Mouse (Mus musculus): ENCODE data around the gene Abhd8. TPM values are rescaled to one million over a fixed set of nuclear protein-coding genes. Genes with fewer than 3 reads are reported as not detected.

The Abhd8 gene
- total RNA-seq (2017) = 7.8 and 11.0 TPM in 2 replicates

DNA sequence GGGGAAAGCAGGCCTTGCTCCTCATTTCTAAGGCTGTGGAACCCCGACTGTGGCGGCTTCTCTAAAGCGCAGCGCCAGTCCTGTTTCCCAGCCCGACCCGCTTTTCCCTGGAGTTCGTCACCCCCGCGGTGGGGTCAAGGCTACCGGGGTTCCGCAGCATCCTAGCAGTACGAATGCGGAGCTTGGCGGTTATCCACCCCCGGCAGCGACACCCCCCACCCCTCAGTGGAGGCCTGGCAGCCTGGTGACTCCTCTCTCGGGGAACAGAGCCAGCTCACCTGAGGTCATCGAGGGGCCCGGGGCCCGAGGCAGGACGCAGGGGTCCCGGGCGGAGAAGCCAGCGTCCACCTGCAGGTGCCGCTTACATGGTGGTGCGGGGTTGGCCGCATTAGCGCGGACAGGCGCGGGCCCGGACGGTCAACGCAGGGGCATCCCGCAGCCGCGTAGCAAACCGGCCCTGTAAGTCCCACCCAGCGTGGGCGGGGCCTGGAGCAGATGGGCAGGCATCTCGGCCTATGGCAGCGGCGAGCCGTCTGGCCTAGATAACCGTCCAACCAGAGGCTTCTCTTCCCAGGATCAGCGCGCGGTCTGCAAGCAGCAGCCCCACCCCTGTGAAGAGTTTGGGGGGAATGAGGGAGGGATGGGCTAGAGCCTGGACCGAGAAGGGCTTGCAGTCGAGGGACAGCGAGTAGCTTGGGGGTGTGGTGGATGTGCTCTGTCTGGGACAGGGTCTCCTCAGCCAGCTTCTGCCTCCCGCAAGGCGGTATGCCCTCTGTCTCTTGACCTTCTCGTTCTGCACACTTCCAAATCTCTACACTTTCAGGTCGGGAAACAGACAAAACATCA lies at the start of gene Abhd8:
Gene Abhd8, minus strand, starts transcription at position 468 of the 846 bp plus-strand sequence.
- peak; percentile 54 for ATAC-seq (ENCODE audit: extremely low read depth, insufficient number of reproducible peaks, low FRiP score, poor library complexity, severe bottlenecking)

DNA sequence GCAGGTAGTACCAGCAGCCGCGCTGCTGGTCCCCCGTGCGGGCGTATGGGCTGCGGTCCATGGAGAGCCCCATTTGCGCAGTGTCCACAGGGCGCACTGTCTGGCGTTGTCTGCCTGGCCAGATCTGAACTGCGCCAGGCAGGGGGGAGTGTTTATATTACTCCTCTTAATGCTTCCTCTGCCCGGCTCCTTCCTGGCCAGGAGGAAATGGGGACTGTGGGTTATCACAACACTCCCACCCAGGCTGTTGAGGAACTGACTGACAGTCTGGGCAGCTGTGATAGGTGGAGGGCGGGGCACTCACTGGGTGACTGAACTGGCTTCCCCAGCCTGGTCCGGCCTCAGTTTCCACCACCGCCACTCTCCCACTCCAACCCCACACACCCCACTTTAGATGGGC lies 48.2 kb upstream of the Abhd8 start, which contains the start of gene Plvap:
Gene Plvap, minus strand, starts transcription at position 109 of the 400 bp plus-strand sequence.
- ATAC-seq (ENCODE audit: extremely low read depth, insufficient number of reproducible peaks, low FRiP score, poor library complexity, severe bottlenecking) = no peak

DNA sequence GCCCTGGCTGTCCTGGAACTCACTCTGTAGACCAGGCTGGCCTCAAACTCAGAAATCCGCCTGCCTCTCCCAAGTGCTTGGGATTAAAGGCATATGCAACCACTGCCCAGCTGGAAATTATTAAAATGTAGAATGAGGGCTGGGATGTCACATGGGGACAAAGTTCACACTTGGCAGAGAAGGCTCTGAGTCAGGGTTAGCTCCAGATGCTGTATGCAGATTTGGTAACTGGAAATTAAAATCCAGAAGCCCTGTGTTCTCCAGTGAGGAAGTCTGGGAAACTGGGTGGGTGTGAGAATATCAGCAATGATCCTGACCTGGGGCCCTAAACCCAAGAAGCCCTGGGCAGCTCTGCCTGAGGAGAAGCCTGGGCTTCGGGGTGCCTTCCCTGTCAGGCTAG lies 45.9 kb upstream of the Abhd8 start:
- no peak for ATAC-seq (ENCODE audit: extremely low read depth, insufficient number of reproducible peaks, low FRiP score, poor library complexity, severe bottlenecking)

DNA sequence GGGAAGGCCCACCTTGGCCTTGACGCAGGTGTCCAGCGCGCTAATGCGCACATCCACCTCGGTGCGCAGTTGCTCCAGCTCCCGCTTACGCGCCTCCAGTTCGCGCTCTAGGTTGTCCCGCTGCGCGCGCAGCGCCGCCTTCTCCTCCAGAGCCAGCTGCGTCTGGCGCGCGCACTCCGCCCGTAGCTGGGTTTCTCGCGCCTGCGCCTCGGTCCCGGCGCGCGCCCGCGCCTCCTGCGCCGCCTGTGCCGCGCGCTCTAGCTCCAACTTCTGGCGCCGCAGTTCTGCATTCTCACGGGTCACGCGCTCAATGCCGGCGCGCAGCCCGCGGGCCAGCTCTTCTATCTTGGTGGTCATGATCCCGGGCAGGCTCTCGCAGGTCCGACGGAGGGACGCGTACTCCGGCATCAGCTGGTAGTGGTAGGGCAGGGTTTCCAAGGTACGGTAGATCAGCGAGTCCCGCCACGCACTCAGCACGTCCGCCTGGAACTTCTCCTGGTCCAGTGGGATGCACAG lies 44.2 kb upstream of the Abhd8 start:
- no peak for ATAC-seq (ENCODE audit: extremely low read depth, insufficient number of reproducible peaks, low FRiP score, poor library complexity, severe bottlenecking)

DNA sequence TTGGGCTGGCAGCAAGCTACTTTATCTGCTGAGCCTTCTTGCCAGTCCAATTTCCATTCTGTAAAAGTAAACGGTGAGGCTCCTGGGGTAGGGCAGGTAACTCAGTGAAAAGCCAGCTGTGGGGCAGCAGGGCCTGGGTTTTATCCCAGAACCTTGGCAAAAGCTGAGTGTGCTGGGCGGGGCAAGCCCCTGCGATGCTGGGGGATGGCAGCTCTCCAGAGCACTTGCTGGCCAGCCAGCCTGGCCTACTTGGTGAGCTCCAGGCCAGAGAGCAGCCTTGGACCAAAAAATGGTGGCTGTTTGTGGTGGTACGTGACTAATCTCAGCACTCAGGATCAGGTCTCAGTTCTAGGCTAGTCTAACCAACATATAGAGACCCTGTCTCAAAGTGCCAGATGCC lies 42.5 kb upstream of the Abhd8 start:
- no peak for ATAC-seq (ENCODE audit: extremely low read depth, insufficient number of reproducible peaks, low FRiP score, poor library complexity, severe bottlenecking)

DNA sequence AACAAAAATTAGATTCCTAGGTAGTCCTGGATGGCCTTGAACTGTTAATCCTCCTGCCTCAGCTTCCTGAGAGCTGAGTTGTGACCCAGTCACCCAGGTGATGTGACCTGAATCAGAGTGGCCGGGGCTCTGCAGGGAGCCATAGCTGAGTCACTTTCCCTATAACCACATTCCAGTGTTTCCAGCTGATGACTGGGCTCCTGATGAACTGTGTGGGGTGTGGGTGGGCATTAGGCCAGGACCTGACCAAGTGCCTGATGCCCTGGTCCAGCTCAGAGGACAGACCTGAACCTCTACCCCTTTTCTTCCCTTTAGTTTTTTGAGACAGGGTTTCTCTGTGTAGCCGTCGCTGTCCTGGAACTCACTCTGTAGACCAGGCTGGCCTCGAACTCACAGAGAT lies 41.9 kb upstream of the Abhd8 start:
- no peak for ATAC-seq (ENCODE audit: extremely low read depth, insufficient number of reproducible peaks, low FRiP score, poor library complexity, severe bottlenecking)

DNA sequence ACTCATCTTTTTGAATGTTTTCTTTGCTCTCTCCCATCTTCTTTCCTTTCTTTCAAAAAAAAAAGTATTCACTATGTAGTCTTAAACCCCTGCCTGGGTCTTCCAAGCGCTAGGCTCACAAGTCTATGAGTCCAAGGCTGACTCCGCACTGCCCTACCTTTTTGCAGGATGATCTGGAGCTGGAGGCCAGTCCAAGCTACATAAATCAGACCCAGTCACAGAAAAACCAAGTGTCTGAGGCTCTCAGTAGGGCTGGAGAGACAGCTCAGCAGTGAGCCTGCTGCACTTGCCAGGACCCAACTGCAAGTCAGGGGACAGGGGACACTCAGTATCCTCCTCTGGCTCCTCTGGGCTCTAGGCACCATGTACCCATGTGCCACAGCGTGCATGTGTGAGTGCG lies 40.9 kb upstream of the Abhd8 start:
- ATAC-seq (ENCODE audit: extremely low read depth, insufficient number of reproducible peaks, low FRiP score, poor library complexity, severe bottlenecking) = no peak

DNA sequence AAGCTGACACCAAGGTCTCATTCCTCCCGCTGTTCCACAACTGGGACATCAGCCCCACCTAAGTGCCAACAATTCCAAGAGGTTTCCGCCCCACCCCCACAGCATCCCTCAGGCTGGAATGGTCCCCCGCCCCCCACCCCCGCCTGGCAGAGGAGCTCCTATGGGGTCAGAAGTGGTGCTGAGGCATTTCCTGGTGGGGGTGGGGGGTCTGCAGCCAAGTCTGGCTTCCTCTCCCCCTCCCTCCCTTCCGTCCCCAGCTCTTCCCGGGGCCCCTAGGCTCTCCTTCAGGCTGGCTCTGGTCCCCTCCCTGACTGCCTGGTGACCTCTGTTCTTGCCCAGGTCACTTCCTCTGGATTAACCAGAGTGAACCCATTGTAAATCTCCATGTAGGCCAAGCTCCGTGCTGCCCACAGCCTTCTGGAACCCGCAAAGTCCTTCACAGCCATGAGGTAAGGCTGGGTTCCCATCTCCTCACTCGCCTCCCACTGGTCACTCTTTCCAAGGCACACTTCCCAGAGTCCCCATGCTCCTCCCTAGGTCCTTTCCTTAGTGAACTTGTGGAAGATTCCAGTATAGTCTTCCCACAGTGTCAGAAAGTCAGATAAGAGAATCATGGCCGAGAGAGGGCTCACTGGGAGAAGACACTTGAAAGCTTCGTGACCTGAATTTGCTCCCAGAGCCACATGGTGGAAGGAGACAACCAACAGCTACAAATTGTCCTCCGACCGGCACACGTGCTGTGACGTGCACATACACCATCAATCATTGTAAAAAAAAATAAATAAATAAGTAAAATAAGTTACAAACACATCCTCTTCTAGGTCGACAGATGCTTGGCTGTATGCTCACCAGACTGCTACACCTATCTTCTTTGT lies 35.6 kb upstream of the Abhd8 start:
- ATAC-seq (ENCODE audit: extremely low read depth, insufficient number of reproducible peaks, low FRiP score, poor library complexity, severe bottlenecking) = no peak

DNA sequence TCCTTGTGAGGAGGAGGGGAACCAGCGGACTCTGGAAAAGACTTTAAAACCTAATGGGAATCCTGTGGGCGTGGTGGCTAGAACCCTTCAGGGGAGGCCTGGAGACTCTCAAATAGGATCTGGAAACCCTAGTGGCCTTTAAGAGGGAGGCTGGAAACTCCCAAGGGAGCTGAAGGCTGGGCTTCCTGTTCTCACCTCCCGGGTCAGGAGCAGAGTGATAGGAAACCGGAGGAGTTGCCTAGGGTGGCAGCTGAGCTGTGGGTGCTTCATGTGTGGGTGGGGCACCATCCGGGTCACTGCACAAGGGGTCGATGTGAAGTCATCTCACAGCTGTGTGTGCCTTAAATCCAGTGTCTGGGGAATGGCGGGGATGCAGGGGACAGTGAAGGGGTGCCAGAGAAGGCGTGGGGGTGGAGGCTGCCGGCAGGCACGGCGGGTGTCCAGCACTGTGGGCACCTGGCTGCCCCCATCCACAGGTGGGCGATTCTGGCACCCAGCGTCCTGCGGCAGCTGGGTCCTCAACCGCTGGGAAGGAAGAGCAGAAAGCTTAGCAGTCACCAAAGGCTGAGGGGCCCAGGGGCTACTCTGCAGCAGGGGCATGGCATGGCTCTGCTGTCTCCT lies 34.5 kb upstream of the Abhd8 start:
- no peak for ATAC-seq (ENCODE audit: extremely low read depth, insufficient number of reproducible peaks, low FRiP score, poor library complexity, severe bottlenecking)

DNA sequence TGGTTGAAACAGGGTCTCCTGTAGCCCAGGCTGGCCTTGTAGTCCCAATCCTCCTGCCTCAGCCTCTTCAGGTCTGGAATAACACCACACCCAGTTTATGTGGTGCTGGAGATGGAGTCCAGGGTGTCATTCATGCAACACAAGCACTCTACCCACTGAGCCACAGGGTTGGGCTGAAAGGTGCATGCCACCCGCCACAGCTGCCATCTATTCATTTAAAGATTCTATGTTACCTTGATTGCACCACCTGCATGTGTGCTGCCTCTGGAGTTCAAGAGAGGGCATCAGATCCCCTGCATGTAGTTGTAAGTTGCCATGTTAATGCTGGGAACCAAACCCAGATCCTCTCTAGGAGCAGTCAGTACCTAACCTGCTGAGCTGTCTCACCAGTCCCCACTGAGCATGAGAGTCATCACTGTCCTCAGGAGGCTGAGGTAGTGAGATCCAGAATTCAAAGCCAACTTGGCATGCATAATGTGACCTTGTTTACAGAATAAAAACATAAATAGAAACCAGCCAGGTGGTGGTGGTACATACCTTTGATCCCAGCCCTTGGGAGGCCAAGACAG lies 33.7 kb upstream of the Abhd8 start:
- no peak for ATAC-seq (ENCODE audit: extremely low read depth, insufficient number of reproducible peaks, low FRiP score, poor library complexity, severe bottlenecking)

DNA sequence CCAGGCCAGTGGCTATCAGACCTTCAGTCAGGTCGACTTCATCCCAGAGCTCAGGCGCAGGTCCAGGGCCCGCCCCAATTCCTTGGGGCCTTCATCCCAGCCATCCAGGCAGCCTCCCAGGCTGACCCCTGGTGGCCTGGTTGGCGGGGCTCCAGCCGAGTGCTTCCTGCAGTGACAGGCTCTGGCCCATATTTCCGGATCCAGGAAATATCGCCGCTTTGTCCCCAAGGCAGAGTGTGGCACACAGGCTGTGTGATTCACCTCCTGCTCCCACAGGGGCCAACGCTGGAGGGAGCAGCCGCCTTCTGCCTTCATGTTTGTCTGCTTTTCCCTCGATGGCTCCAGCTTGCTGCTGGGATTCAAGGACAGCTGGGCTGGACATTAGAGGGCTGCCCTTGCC lies 33.0 kb upstream of the Abhd8 start:
- no peak for ATAC-seq (ENCODE audit: extremely low read depth, insufficient number of reproducible peaks, low FRiP score, poor library complexity, severe bottlenecking)

DNA sequence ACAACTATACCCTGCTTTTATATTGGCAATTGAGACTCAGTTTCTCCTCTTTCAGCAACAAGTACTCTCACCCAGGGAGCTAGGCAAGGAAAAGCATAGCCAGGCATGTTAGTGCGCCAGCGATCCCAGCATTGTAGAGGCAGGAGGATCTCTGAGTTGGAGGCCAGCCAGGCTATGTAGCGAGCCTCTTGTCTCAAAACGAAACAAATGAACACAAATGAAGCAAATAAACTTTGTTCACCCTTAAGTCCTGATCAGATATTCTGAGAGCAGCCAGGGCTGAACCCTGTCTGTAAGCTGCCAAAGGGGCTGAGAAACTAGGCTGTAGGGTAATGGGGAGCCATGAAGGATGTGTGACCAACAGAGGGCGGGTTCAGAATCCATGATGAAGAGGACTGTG lies 32.4 kb upstream of the Abhd8 start:
- no peak for ATAC-seq (ENCODE audit: extremely low read depth, insufficient number of reproducible peaks, low FRiP score, poor library complexity, severe bottlenecking)

DNA sequence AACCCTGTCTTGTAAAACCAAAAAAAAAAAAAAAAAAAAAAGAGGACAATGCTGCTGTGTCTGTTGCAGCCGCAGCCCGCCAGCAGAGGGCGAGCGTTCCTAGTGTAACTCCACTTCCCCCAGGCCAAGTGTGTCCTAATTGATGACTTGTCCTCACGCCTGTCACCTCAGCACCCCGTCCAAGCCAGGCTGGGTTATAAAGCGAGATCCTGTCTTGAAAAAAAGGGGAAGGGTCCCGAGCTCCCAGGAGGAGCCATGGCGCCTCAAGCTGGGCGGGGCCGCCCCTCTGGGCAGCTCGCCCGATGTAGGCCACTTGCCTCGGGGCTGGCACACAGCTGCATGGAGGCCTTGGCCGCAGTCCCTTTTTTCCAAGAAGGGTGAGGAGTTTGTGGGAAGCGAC lies 31.6 kb upstream of the Abhd8 start:
- ATAC-seq (ENCODE audit: extremely low read depth, insufficient number of reproducible peaks, low FRiP score, poor library complexity, severe bottlenecking) = peak; percentile 79

DNA sequence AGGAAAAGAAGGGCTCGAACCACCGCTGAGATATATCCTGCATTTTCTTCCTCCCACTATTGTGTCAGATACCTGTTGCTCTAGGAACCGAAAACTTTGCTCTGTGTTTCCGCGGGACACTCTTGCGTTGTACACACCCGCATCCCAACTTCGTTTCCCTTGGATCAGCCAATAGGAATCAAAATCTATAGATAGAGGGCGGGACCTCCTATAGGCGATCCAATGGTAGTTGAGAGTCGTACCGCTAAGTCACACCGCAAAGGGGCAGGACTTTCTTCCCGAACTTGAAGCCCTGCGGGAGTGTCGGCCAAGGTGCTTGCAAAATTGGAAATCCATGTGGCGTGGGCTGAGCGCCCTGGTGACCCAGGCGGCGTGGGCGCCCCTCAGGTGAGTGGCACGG lies 25.0 kb upstream of the Abhd8 start:
- peak; percentile 84 for ATAC-seq (ENCODE audit: extremely low read depth, insufficient number of reproducible peaks, low FRiP score, poor library complexity, severe bottlenecking)

DNA sequence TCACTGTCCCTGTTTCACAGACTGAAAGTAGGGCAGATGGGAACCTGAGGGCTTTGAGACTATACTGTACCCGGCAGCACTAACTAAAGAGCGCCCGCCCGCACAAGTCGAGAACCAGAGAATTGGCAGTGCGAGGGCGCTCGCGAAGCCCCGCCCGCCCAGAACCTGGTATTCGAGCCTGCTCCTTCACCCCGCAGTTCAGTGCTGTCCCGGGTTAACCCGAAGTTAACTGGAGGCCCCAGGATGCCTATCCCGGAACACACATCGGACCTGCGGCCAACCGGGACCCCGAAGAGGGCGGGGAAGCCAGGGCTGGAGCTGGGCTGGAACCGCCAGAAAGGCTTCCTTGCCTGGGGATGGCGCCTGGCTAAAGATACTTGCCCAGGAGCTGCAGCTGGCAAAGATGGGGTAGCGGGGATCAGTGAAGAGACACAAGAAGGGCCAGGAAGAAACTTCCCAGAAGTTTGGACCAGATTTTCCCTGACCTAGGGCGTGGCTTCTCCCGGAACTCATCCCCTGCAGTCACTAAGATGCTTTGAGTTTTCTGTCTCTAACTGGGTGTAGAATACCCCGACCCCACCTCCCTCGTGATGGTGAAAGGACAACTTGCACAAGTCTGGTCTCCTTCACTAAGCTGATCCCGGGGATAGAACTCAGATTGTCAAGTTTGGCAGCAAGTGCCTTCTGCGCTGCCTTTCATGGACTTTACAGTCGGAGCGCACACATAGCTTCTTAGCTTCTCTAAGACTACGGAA lies 24.4 kb upstream of the Abhd8 start, which contains the start of gene Gtpbp3:
Gene Gtpbp3, plus strand, starts transcription at position 413 of the 755 bp plus-strand sequence.
- ATAC-seq (ENCODE audit: extremely low read depth, insufficient number of reproducible peaks, low FRiP score, poor library complexity, severe bottlenecking) = peak; percentile 17; the same call in 1 of the 2 replicates

DNA sequence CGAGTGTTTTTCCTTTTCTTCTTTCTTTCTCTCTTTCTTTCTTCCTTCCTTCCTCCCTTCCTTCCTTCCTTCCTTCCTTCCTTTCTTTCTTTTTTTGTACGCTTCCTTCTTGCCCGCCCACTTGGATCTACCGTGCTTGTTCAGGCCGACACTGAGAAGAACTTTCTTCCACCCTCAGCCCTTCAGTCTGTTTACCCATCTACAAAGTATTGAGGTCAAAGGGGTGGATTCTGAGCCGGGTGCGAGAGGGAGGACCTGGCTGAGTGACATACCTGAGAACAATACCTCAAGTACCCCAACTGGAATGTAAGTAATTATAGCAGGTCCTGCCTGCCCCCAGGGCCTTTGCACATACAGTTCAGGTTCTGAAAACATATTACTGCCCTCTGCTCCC lies 22.7 kb upstream of the Abhd8 start:
- no peak for ATAC-seq (ENCODE audit: extremely low read depth, insufficient number of reproducible peaks, low FRiP score, poor library complexity, severe bottlenecking)

DNA sequence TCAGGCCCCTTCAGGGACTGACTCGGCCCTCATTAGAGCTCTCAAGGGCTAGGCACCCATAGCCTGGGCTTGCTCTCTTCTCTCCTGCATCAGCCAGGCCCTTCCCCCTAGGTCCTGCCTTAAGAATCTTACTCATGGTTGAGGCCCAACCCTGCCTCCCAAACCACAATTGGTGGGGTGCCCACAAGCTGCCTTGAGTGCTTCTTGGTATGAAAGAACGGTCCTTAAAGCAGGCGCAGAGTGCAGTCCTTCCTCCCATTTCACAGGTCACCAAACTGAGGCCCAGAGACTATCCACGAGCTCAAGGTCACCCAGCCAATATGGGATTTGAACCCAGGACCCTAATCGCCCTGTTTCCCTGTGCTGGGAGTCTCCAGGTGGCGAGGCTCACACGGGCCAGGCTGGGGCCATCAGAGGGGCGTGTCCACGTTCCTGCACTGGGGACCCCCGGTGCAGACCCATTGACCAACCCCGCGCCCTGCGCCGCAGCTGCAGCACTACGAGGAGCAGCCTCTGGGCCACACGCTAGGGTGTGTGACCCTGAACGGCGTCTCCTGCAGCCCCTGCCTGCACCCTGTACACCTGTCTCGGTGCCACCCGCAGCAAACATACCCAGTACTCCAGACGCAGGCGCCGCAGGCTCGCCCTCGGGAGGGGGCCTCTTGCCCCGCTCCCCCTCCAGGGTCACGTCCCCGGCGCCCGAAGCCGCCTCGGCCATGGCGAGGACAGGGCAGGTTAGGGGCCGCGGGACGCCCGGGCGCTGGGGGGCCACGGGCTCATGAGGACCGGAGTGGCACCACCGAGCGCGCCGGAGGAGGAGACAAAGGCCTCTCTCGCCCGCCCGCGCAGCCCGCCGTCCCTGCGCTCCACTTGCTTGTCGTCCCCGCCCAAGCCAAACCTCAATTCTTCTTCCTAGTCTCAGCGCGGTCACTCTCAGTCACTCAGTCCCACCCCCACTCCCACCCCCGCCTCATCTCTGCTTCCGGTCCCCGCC lies 22.0 kb upstream of the Abhd8 start, which contains the start of gene Ano8:
Gene Ano8, minus strand, starts transcription at position 822 of the 994 bp plus-strand sequence.
- ATAC-seq (ENCODE audit: extremely low read depth, insufficient number of reproducible peaks, low FRiP score, poor library complexity, severe bottlenecking) = peak; percentile 44; the same call in 1 of the 2 replicates

Measured in neutrophil, adult 5-6 weeks (primary cell).